Mouse (Mus musculus) lung, adult 10 weeks (tissue): Measurements from ENCODE around the gene Rnaseh1. TPM values are rescaled to one million over a fixed set of nuclear protein-coding genes. Genes with fewer than 3 reads are reported as not detected.

Experiments used
- polyA plus RNA-seq: library from polyadenylated mRNA; stranded (reverse); fragments of 350-450 nt; fragmentation: Illumina TruSeq; extraction: RNeasy Lipid Tissue Mini Kit (QIAGEN cat#74804); gene quantifications from one replicate; pipeline ENCODE4 v1.2.3, GENCODE M21; 2014; ENCODE audit warnings: low read depth, low replicate concordance; ENCODE audit not compliant: insufficient read depth

The Rnaseh1 gene
- polyA plus RNA-seq, result 15.6 TPM

GRCm38 (mm10) chr12:28649141-28650110 is at the start of gene Rnaseh1:
Gene Rnaseh1 (plus strand): TSS chr12:28649602.

GRCm38 (mm10) chr12:28623195-28623594 is 26.2 kb upstream of the Rnaseh1 start, which contains the start of gene Colec11:
Gene Colec11 (minus strand): TSS chr12:28623377.

GRCm38 (mm10) chr12:28635535-28636476 is 13.6 kb upstream of the Rnaseh1 start, which contains the start of gene Rps7:
Gene Rps7 (minus strand): TSS chr12:28635953.

GRCm38 (mm10) chr12:28675121-28675924 is 25.9 kb downstream of the Rnaseh1 start, which contains the start of gene Adi1:
Gene Adi1 (plus strand): TSS chr12:28675231.

Other genes starting within 250 kb of the Rnaseh1 start
- gene Dcdc2c, start 97.2 kb upstream of the Rnaseh1 start, polyA plus RNA-seq, result not detected
- gene Allc, start 67.1 kb upstream of the Rnaseh1 start, polyA plus RNA-seq, result not detected
- gene Colec11, start 26.2 kb upstream of the Rnaseh1 start, polyA plus RNA-seq, result 1.2 TPM
- gene Rps7, start 13.6 kb upstream of the Rnaseh1 start, polyA plus RNA-seq, result 1,297 TPM
- gene Adi1, start 25.6 kb downstream of the Rnaseh1 start, polyA plus RNA-seq, result 37.8 TPM
- gene Trappc12, start 100.9 kb downstream of the Rnaseh1 start, polyA plus RNA-seq, result 10.5 TPM
- 13.8 TPM for gene Eipr1, start 102.2 kb downstream of the Rnaseh1 start, polyA plus RNA-seq